Mouse (Mus musculus) bone marrow macrophage, adult 2 months (primary cell): Measurements from ENCODE around the gene Smpd3.

ENCODE experiments used
- CTCF ChIP-seq: IDR thresholded peaks from 2 replicates; pipeline ENCODE4 v1.5.1; 2012; ENCODE audit warnings: low read depth, mild to moderate bottlenecking, low read length, moderate library complexity
- POLR2A ChIP-seq: IDR thresholded peaks from 2 replicates; pipeline ENCODE4 v1.6.1; 2012; ENCODE audit warnings: mild to moderate bottlenecking, low read depth, low read length, borderline replicate concordance

GRCm38 (mm10) chr8:106335196-106335595, 2.6 kb downstream of the Smpd3 start:
- 0 out of 2 replicates have a peak, but pooled peaks have one; percentile 10 for TF ChIP-seq CTCF
- TF ChIP-seq POLR2A = no peak
